Mouse (Mus musculus): ENCODE measurements around the gene Col4a4.

Col4a4 gene

GRCm38 (mm10) chr1:82577339-82577738, 9.3 kb downstream of the Col4a4 start:
- no peak for DNase-seq

GRCm38 (mm10) chr1:82576182-82576581, 10.5 kb downstream of the Col4a4 start:
- no peak for DNase-seq

DNA sequence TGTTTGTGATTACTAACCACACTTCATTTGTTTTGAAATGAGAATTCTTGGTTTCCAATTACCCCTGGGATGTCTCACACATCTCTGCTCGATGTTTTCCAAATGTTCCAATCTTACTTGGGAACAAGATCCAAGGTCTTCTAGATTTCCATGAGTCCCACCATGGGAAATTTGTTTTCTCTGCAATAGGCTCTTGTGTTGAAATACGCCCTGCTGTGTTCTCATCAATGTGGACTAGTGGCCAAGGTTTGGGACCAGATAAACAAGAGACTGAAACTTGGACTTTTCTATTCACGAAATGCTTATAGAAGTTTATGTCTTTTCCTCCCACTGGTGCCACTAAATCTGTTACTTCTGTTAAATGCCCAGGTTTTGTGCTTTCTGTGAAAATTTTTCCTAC, 11.0 kb downstream of the Col4a4 start:
- DNase-seq: no peak

- DNase-seq: peak; percentile 24
Observed at GRCm38 (mm10) chr1:82571758-82572157, 14.9 kb downstream of the Col4a4 start.

GRCm38 (mm10) chr1:82569405-82569804, 17.2 kb downstream of the Col4a4 start:
- no peak for DNase-seq

DNA sequence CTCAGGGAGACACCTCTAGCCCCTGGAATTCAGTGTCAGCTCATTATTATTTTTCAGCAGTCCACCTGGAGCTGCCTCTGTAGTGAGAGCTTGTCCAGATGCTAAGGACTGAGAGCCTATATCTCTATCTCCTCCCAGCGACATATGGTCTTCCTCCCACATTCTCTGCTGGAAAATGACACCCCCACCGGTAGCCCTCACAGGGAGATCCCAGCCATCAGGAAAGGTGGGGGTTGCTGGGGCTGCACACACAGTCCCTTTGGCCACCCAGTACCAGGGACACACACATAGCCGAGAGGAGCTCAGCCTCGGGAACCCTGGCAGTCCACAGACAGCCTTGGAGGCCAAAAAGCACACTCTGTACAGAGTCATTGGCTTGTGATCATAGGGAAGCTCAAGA, 26.4 kb downstream of the Col4a4 start:
- DNase-seq: no peak

DNA sequence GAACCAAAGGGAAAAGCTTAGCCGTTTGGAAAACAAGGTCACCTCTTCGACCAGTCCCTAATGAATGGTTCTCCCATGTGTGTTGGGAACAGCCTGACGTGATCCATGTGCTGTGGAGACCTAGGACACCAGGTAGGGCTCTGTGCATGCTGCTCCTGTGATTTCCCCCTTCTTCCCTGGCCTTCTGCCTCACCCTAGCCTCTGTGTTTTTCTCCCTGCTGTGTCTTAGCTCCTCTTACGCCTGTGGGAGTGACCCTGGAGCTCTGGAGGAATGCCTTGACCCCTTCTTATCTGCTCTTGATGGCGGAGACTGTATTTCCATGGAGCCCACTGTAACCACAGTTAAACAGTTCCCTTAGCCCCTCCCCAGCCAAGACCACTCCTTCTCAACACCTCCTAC, 31.8 kb downstream of the Col4a4 start:
- no peak for DNase-seq

DNA sequence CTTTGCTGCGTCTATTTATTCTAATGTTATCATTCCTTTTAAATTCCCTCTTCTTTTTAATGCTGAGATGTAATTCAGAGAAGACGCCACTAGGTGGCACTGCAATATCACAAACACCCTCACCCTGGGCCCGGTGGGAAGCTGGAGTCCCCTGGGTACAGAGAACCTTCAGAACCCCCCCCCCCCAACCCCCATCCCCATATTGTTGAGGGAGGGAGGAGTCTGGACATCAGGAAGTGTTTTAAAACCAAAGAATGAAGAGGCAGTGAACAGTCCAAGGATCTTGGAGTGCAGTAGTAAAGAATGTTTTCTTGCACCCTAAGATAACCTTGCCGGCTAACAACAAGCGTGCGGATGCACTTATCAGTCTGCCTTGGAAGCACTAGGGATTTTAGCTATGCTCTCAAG, 32.2 kb downstream of the Col4a4 start:
- DNase-seq: peak; percentile 63

- peak; percentile 22 for DNase-seq
Observed at GRCm38 (mm10) chr1:82545199-82545960, 41.3 kb downstream of the Col4a4 start.

- peak; percentile 13 for DNase-seq
Observed at GRCm38 (mm10) chr1:82544419-82545185, 42.0 kb downstream of the Col4a4 start.

GRCm38 (mm10) chr1:82543934-82544333, 42.7 kb downstream of the Col4a4 start:
- DNase-seq: no peak

DNA sequence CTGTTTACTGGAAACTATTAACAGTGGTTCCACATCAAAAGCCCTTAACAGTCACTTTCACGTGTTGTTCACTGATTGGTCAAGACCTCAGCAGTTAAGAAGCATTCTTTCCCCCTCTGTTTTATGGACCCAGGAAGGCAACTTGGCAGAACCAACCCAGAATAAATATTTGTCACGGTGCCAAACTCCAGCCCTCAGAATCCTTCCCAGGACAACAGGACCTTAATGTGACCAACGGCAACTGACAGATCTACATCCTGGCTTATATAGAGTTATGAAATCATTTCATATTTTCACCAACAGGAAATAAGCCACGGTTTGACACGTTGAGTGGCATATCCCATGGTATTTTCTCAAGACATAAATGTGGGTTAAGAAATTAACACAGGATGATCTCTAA, 46.6 kb downstream of the Col4a4 start:
- no peak for DNase-seq

DNA sequence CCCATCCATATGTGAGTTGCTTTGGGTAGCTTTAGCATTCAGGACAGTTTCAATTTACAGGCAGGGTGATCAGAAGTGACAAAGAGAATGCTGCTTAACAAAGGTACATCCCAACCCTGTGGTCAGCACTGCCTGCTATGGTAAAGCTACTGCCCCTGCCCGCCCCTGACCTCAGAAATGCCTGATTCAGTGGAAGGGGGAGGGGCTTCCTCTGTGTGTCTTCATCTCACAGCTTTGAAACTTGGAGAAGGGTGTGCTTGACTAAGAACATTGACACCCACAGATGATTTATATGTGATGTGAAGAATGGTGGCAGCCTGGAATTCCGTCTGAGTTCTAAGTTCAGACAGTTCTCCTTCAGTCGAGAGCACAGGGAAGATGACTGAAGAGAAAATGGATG, 48.8 kb downstream of the Col4a4 start:
- DNase-seq: peak; percentile 39

GRCm38 (mm10) chr1:82536515-82537174, 50.0 kb downstream of the Col4a4 start:
- no peak for DNase-seq

- DNase-seq: no peak
Observed at GRCm38 (mm10) chr1:82527931-82528330, 58.7 kb downstream of the Col4a4 start.

- DNase-seq: no peak
Observed at GRCm38 (mm10) chr1:82491954-82492353, 94.7 kb downstream of the Col4a4 start.

GRCm38 (mm10) chr1:82486371-82486770, 100.3 kb downstream of the Col4a4 start:
- no peak for DNase-seq

DNA sequence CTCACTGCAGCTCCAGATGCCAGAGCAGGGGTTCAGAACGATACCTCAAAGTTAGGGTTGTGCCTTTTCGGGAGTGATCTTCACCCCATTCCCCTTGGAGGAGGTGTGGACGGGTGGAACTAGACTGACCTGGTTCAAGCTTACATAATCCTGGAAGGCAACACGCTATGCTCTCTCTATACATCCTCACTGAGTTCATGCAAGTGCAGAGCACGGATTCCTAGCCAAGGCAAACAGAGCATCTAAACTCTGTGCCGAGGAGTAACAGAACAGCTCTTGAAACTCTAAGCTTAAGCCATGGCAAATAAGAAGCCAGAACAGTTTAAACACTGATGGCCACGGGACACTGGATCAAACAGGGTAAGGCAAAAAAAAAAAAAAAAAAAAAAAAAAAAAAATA, 104.3 kb downstream of the Col4a4 start:
- DNase-seq: no peak

DNA sequence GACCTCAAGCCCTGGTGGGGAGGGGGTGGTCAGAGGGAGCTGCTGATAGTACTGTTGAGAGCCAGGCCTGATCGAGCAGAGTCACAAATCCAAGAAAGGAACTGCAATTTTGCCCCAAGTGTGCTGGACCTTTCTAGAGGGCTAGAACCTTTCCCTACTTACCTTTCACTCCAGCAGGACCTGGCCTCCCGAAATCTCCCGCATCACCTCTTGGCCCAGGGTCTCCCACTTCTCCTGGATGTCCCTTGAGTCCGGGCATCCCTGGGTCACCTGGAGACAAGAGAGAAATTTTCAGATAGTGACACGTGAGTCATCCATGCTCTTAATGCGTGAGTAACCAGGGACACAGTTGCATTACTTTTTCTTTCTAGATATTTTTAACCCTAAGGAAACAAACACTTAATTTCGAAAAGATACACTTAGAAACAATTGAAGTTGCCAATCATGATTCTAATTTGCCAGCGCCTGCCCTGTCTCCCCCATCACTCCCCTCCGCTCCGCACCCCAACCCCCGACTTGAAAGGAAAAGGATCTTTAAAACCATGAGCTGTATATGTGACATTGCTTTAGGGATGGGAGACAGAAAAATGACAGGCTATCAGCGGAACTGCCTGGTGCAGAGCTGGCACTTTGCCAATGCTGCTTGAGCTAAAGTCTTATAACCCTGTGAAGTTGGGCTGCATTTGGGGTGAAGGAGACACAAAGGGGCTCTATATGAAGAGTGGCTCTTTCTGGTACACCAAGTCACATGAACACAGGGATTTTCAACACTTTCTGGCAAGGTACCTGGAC, 106.8 kb downstream of the Col4a4 start:
- no peak for DNase-seq

DNA sequence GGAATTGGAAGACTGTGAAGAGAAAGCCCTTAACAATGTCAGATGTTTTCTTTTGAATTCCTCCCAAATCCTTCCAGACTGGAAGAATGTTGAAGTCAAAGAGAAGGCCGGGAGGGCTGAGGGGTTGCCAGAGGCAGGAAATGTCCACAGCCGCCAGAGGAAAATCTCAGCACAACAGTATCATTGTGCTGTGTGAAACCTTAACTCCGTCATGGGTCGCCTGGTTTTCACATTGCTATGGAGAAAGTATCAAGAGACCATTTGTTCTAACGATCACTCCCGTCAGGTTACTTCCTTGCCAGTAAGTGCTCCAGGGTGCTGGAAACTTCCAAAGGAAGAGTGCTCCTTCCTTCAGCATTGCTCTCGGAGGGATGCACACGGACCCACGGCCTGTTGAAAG, 109.9 kb downstream of the Col4a4 start:
- peak; percentile 78 for DNase-seq

GRCm38 (mm10) chr1:82476256-82476655, 110.4 kb downstream of the Col4a4 start:
- peak; percentile 69 for DNase-seq

- no peak for DNase-seq
Observed at GRCm38 (mm10) chr1:82475821-82476220, 110.8 kb downstream of the Col4a4 start.

- DNase-seq: no peak
Observed at GRCm38 (mm10) chr1:82475254-82475653, 111.4 kb downstream of the Col4a4 start.

Data from embryo, embryonic 11 days (tissue).